Mouse (Mus musculus): ENCODE data around the gene Gsdme. TPM values are rescaled to one million over a fixed set of nuclear protein-coding genes. Genes with fewer than 3 reads are reported as not detected.

The Gsdme gene
- polyA plus RNA-seq, 1 experiment from 2014 or later = 69.8 TPM

DNA sequence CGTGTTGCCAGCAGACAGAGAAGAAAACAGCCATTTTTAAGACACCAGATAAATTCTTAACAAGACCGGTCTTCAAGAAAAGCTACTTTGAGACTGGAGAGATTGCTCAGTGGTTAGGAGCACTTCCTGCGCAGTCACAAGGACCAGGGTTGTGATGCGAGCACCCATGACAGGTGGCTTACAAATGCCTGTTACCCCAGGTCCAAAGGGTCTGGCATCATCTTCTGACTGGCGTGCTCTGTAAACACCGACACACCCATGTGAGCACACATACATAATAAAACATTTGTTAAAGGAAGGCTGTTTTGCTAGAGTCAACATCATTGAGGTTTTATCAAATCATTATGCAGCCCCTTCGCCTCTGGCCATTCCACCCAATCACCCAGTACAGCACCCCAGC lies 16.0 kb upstream of the Gsdme start:
- Histone ChIP-seq H3K27me3 (no peaks in the 10 kb centered on the region), H3K9ac (no peak overlapping the region), H3K27ac (no peak overlapping the region), H3K4me2 (no peak overlapping the region), H3K9me3 (no peaks in the 10 kb centered on the region), H3K4me1 (replicated peaks) (no peaks in the 10 kb centered on the region; the same call in 1 of the 2 replicates), H3K4me3 (no peak overlapping the region), H3K36me3 (no peaks in the 10 kb centered on the region)
- WGBS = 92% methylated on average over 7 of the region's 7 CpGs
- ATAC-seq (ENCODE audit: low FRiP score) = no peak

DNA sequence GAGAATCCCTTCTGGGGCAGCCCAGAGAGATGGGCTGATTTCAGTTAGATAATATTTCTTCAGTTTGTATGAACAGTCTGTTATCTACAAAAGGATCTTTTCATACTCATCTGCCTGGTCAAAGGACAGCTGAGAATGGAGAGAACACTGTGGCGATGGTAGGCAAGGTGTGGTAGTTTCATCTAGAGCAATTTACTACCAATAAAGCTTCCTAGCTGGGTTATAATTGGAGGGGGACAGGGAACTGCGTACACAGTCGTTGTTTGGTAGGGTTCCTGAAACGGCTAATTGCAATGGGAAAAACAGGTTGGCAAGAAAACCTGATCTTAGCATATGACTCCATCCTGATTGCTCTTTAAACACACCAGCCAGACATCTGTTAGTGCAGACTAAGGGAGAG lies 10.3 kb upstream of the Gsdme start:
- H3K9ac ChIP-seq = no peak overlapping the region
- no peak for ATAC-seq (ENCODE audit: low FRiP score)
- no peaks in the 10 kb centered on the region for H3K27me3 ChIP-seq
- H3K27ac ChIP-seq = no peak overlapping the region
- no peak overlapping the region for H3K4me3 ChIP-seq
- whole genome bisulfite sequencing = 88% methylated on average over 4 of the region's 4 CpGs
- no peaks in the 10 kb centered on the region; the same call in 1 of the 2 replicates for H3K4me1 ChIP-seq (replicated peaks)
- no peak overlapping the region for H3K4me2 ChIP-seq
- no peaks in the 10 kb centered on the region for H3K9me3 ChIP-seq
- H3K36me3 ChIP-seq = no peaks in the 10 kb centered on the region

DNA sequence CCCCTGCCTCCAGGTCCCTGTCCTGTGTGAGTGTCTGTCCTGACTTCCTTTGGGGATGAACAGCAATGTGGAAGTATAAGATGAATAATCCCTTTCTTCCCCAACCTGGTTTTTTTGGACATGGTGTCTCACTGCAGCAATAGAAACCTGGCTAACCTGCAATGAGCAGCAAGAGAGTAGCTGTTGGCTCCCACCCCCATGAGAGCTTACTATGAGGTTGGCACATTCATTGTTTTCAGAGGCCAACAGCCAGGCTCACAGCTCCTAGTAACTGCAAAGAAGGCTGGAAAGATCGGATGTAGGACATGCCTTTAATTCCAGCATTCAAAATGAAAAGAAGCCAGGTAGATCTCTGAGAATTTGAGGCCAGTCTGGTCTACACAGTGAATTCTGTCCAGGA lies 9.8 kb upstream of the Gsdme start:
- Histone ChIP-seq H3K27me3 (no peaks in the 10 kb centered on the region), H3K9me3 (no peaks in the 10 kb centered on the region), H3K4me3 (no peak overlapping the region), H3K4me1 (replicated peaks) (no peaks in the 10 kb centered on the region; the same call in 1 of the 2 replicates), H3K9ac (no peak overlapping the region), H3K27ac (no peak overlapping the region), H3K36me3 (no peaks in the 10 kb centered on the region), H3K4me2 (no peak overlapping the region)
- 72% methylated on average over 1 of the region's 1 CpGs for WGBS
- ATAC-seq (ENCODE audit: low FRiP score) = no peak

DNA sequence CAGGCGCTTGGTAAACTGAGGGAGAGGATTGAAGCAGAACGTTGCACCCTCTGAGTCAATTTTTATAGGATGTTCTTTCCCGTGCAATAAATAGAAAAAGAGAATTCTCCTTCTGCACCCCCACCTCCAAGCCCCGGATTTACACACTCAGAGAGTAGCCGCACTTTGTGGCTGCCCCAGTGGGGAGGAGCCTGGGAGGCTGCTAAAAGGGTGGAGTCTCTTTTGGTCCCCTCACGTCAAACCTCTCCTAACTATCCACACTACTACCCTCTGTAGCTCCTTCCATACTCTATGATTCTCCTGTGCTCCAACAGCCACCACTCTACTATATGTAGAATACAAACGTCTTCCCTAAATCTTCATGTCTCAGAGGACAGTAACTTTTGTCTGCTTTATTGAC lies 1.4 kb downstream of the Gsdme start:
- peak overlapping the region; percentile 57 for H3K4me3 ChIP-seq
- H3K4me2 ChIP-seq = peak overlapping the region; percentile 71
- no peaks in the 10 kb centered on the region for H3K9me3 ChIP-seq
- peak overlapping the region; percentile 87 for H3K9ac ChIP-seq
- H3K27ac ChIP-seq = peak overlapping the region; percentile 86; the same call in 1 of the 2 replicates
- no peaks in the 10 kb centered on the region for H3K27me3 ChIP-seq
- H3K4me1 ChIP-seq (replicated peaks) = peaks cover 32% of the 10 kb centered on the region
- WGBS = 33% methylated on average over 7 of the region's 7 CpGs
- no peaks in the 10 kb centered on the region for H3K36me3 ChIP-seq
- ATAC-seq (ENCODE audit: low FRiP score) = 0 out of 2 replicates have a peak, but pooled peaks have one; percentile 45

DNA sequence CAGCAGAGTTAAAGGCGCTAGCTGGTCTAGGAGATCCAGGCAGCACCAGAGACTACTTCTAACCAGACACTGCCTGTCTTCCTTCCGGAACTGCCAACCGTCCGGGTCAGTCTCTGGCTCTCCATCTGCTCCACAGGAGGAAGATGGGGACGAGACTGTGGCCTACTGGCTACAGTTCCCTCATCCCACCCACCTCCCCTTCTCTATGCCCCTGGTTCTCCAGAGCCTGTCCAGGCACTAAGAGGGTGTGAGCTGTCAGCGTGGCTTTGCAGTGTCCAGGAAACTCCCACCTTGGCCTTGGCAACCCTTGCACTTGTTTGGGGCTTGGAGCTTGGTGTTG lies 1.8 kb downstream of the Gsdme start:
- no peak for ATAC-seq (ENCODE audit: low FRiP score)

DNA sequence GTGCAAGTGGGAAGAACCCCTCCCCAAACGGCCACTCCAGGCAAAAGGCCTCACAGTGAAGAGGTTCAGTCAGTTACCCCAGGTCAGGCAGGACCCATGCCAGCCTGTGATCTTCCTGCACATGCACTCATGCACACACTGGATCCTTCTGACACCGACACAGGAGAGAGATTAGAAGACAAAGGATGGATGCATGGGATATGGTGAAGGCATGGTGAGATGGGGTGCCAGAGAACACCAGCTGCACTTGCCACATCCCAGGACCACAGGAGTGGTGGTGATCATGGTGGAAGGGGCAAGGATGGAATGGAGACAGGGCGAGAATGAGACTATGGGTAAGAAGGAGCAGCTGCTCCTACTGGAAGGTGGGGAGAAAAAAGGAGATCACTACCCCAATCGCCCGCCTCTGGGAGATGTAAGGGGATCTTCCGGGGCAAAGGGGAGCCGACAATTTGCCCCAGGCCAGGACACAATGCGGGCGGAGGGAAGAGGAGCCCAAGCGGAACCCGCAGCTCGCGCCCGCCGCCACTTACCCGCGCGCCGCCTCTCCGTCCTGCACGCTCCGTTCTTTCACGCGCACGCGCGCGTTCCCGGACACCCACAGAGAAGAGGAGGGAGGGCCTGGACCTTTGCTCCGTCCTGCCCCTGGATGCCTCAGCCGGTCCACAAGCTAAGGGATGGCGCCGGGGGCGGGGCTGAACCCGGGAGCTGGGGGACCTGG lies 2.3 kb downstream of the Gsdme start:
- H3K9me3 ChIP-seq = no peaks in the 10 kb centered on the region
- peak; percentile 89 for ATAC-seq (ENCODE audit: low FRiP score)
- 2% methylated on average over 35 of the region's 35 CpGs for WGBS
- H3K4me1 ChIP-seq (replicated peaks) = peaks cover 32% of the 10 kb centered on the region
- peak overlapping the region; percentile 86 for H3K27ac ChIP-seq
- H3K9ac ChIP-seq = peak overlapping the region; percentile 87
- H3K36me3 ChIP-seq = no peaks in the 10 kb centered on the region
- peak overlapping the region; percentile 71 for H3K4me2 ChIP-seq
- no peaks in the 10 kb centered on the region for H3K27me3 ChIP-seq
- H3K4me3 ChIP-seq = peak overlapping the region; percentile 57

More for the DNA sequence above, 1.8 kb downstream of the Gsdme start:
- no peaks in the 10 kb centered on the region for H3K36me3 ChIP-seq
- peak overlapping the region; percentile 86 for H3K27ac ChIP-seq
- 4% methylated on average over 6 of the region's 6 CpGs for WGBS
- H3K9me3 ChIP-seq = no peaks in the 10 kb centered on the region
- peaks cover 32% of the 10 kb centered on the region for H3K4me1 ChIP-seq (replicated peaks)
- H3K4me3 ChIP-seq = peak overlapping the region; percentile 57
- H3K4me2 ChIP-seq = peak overlapping the region; percentile 71
- H3K27me3 ChIP-seq = no peaks in the 10 kb centered on the region
- peak overlapping the region; percentile 87 for H3K9ac ChIP-seq

DNA sequence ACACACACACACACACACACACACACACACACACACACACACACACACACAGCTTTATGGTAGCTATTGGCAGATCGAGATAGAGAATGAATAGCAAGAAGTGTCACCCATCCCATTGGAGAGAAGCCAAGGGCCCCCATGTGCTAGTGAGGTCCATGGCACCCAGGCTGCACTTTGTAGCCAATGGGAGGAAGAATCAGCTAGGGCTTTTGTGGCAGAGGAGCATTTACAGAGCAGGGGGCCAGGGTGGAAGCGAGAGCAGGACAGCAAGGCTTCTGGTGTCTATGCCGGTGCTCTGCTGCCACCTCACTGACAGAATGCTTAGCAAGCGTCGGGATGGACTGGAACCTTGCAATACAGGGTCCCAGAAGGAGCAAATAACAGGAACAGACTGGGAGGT lies 8.3 kb downstream of the Gsdme start:
- Histone ChIP-seq H3K27me3 (no peaks in the 10 kb centered on the region), H3K9ac (no peak overlapping the region), H3K36me3 (peaks cover 8% of the 10 kb centered on the region), H3K9me3 (no peaks in the 10 kb centered on the region), H3K4me2 (no peak overlapping the region), H3K27ac (no peak overlapping the region), H3K4me1 (replicated peaks) (peaks cover 15% of the 10 kb centered on the region), H3K4me3 (no peak overlapping the region)
- 76% methylated on average over 5 of the region's 5 CpGs for WGBS
- ATAC-seq (ENCODE audit: low FRiP score) = no peak

DNA sequence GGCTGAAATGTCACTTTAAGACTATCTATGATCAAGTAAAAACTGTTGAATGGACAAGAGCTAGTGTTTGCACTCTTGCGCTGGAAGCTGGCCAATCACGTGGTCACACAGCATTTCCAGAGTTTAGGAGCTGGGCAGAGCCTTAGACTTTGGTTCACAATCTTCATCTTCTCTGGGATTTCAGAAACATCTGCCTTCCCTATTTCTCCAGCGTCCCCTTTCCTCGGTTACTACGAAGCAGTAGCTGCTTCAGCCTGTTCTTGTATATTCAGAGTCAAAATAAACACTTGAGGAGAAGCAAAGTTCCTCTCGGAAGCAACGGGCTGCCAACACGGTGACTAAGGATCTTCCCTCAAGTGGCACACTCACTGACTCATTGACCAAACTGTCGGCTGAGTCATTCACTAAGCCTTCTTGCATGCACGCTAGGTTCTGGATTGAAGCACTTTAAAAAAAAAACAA lies 8.9 kb downstream of the Gsdme start:
- WGBS = 77% methylated on average over 10 of the region's 10 CpGs
- no peak overlapping the region for H3K4me3 ChIP-seq
- no peaks in the 10 kb centered on the region for H3K9me3 ChIP-seq
- no peak overlapping the region for H3K4me2 ChIP-seq
- H3K27ac ChIP-seq = no peak overlapping the region
- H3K27me3 ChIP-seq = no peaks in the 10 kb centered on the region
- peaks cover 8% of the 10 kb centered on the region for H3K36me3 ChIP-seq
- H3K4me1 ChIP-seq (replicated peaks) = peaks cover 9% of the 10 kb centered on the region
- no peak overlapping the region for H3K9ac ChIP-seq
- no peak for ATAC-seq (ENCODE audit: low FRiP score)

DNA sequence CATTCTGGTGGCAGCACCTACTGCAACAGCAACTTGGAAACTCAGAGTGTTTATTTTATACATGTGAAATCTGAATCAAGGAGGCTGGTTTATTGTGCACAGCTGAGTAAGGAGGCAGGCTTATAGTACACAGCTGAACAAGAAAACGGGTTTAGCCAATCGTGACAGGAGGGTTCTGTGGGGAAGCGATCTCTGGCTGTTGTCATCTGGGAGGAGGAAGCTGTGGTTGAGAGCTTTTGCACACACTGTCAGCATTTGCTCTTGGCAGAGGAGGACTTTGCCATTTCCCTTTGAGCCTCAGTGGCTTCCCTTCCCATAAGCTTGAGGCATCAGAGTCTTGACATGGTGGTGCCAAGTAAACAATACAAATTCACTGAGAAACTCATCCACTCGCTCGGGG lies 11.0 kb downstream of the Gsdme start:
- H3K9ac ChIP-seq = no peak overlapping the region
- no peaks in the 10 kb centered on the region for H3K9me3 ChIP-seq
- no peak overlapping the region for H3K4me3 ChIP-seq
- H3K36me3 ChIP-seq = peaks cover 15% of the 10 kb centered on the region
- WGBS = 82% methylated on average over 5 of the region's 5 CpGs
- no peak for ATAC-seq (ENCODE audit: low FRiP score)
- H3K4me1 ChIP-seq (replicated peaks) = no peaks in the 10 kb centered on the region
- no peak overlapping the region for H3K27ac ChIP-seq
- H3K27me3 ChIP-seq = no peaks in the 10 kb centered on the region
- no peak overlapping the region for H3K4me2 ChIP-seq

DNA sequence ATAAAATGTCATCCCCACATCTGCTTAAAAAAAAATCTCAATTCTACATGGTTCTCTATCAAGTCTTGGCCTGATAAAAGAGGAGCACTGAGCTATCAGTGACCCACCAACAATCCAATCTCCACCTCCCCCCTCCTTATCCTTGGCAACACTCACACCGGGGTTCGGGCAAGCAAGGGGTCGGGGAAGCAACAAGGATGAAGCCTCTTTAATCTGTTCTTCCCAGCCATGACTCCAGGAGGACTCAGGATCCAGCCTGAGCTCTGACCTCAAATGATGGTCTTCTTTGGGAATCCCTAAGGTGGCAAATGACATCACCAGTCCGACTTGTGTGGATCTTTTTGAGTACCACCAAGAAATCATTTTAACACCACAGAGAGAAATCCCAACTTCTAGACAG lies 15.9 kb downstream of the Gsdme start:
- Histone ChIP-seq H3K4me2 (no peak overlapping the region), H3K27me3 (no peaks in the 10 kb centered on the region), H3K36me3 (peaks cover 15% of the 10 kb centered on the region), H3K27ac (no peak overlapping the region), H3K9me3 (no peaks in the 10 kb centered on the region), H3K9ac (no peak overlapping the region), H3K4me1 (replicated peaks) (peaks cover 4% of the 10 kb centered on the region; the same call in 1 of the 2 replicates), H3K4me3 (no peak overlapping the region)
- ATAC-seq (ENCODE audit: low FRiP score) = no peak
- 91% methylated on average over 4 of the region's 4 CpGs for WGBS

DNA sequence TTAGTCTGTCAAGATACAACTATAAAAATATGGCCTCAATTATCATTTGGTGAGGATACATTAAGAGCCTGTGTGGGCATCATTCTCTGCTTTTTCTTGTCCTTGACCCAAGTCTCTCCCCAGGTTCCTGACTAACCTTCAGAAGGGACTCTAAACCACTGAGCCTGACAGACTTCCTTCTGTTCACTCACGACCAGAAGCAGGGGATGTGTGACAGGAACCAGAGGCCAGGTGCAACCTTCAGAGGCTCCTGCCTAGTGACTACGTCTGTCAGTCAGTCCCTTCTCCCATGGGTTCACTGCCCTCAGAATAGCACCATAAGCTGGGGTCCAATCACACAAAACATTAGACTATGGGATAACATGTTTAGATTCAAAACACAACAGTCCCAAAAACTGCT lies 16.3 kb downstream of the Gsdme start:
- Histone ChIP-seq H3K9me3 (no peaks in the 10 kb centered on the region), H3K9ac (no peak overlapping the region), H3K4me3 (no peak overlapping the region), H3K27ac (no peak overlapping the region), H3K4me1 (replicated peaks) (peaks cover 4% of the 10 kb centered on the region; the same call in 1 of the 2 replicates), H3K4me2 (no peak overlapping the region), H3K27me3 (no peaks in the 10 kb centered on the region), H3K36me3 (peaks cover 15% of the 10 kb centered on the region)
- WGBS = 81% methylated on average over 2 of the region's 2 CpGs
- ATAC-seq (ENCODE audit: low FRiP score) = no peak

DNA sequence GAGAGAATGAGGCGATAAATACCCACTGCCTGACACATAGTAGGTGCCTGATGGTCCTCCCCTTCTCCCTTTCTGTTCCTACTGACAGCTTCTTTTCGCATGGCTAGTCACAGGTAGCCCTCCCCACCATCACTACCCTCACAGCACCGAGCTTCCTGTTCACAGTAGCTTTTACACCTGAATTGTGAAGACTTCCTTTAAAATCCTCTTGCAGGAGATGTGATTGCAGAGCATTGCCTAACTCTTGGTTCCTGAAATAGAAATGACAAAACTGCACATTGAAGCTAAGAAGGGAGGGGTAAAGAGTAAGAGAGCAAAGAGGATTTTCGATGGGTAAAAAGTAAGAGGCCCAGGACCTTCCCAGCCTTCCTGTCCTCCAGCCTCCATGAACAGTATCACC lies 18.7 kb downstream of the Gsdme start:
- no peak for ATAC-seq (ENCODE audit: low FRiP score)
- no peaks in the 10 kb centered on the region for H3K9me3 ChIP-seq
- H3K36me3 ChIP-seq = peaks cover 6% of the 10 kb centered on the region
- 89% methylated on average over 4 of the region's 4 CpGs for WGBS
- no peak overlapping the region for H3K4me3 ChIP-seq
- H3K9ac ChIP-seq = no peak overlapping the region
- H3K4me1 ChIP-seq (replicated peaks) = peaks cover 4% of the 10 kb centered on the region; the same call in 1 of the 2 replicates
- no peak overlapping the region for H3K4me2 ChIP-seq
- H3K27ac ChIP-seq = no peak overlapping the region
- H3K27me3 ChIP-seq = no peaks in the 10 kb centered on the region

DNA sequence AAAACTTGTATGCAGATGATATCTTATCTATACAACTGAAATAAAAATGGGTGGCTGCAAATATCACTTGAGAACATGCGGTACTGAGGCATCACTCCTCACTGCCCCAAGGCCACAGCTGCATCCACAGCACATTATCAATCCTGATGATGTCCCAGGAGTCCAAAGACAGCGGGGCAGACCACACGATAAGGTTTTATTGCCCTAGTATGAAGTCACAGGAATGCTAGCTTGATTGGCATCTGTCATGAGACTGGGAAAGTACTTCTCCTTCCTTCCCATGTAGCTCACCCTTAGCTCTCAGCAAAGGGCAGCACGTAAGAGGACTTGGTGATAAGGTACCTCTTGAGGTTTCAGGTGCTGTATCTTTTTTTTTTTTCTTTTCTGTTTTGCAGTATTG lies 19.5 kb downstream of the Gsdme start:
- Histone ChIP-seq H3K27ac (no peak overlapping the region), H3K4me2 (no peak overlapping the region), H3K9ac (no peak overlapping the region), H3K27me3 (no peaks in the 10 kb centered on the region), H3K36me3 (peaks cover 6% of the 10 kb centered on the region), H3K4me1 (replicated peaks) (peaks cover 4% of the 10 kb centered on the region; the same call in 1 of the 2 replicates), H3K4me3 (no peak overlapping the region), H3K9me3 (no peaks in the 10 kb centered on the region)
- ATAC-seq (ENCODE audit: low FRiP score) = no peak
- 66% methylated on average over 4 of the region's 4 CpGs for WGBS

Data from hindbrain, embryonic 13.5 days (tissue).